Mouse (Mus musculus): Measurements from ENCODE around the gene Brf1.
A peak's percentile ranks its signal among the peaks of the same experiment; 100 is the strongest.

The Brf1 gene

DNA sequence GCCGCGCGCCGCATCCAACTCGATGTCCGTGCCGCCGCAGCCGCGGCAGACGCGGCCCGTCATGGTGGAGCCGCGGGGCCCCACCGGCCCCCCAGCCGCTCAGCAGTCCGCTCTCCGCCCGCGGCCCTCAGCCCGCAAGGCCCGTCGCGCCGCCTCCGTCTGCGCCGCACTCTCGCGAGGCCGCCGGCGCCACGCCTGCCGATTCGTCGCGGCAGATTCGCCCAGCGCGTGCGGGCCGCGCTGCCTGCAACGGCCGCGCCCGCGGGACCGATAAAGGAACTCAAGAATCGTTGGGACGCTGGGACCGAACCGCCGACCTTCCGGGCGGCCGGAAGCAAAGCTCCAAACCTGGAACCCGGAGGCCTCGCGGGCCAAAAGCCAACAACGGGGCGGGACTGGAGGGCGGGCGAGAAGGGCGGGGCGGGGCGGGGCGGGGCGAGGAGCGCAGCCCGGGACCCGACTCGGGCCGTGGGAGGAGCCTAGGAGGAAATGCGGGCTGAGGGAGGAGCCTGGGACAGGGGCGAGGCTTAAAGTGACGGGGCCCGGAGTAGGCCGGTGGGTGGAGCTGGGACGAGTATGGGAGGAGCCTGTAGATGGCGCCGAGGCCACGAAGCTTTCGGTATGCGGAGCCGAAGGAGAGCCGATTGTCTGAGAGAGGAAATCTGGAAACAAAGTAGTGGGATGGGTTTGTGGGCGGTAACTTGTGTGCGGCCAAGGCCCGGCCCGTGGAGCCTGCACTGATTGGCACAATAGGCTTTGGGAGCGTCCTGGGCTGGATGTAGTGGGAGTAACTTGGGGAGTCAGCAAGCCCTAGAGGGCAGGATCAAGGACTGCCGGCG is at the start of gene Brf1:
TSS of gene Brf1 (minus strand) at position 411 of the 839 bp plus-strand sequence.
- DNase-seq = peak; percentile 97 to 98

DNA sequence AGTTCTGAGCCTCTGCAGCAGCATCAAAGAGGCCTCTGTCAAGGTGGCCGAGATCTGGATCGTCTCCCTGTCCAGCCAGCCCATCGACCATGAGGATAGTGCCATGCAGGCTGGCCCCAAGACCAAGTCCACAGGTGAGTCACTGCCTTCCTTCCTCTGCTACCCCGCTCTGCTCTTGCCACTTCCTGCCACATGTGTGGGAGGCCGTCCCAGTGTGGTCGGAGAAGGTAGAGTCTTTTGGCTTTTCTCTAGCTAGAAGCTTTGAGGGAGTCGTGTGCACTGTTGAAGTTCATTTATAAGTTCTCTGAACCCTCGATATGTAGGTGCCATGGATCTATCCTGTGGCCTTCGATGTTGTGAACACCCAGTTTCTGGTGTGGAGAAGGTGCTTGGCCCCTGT is 49.3 kb upstream of the Brf1 start:
- no peak for DNase-seq

DNA sequence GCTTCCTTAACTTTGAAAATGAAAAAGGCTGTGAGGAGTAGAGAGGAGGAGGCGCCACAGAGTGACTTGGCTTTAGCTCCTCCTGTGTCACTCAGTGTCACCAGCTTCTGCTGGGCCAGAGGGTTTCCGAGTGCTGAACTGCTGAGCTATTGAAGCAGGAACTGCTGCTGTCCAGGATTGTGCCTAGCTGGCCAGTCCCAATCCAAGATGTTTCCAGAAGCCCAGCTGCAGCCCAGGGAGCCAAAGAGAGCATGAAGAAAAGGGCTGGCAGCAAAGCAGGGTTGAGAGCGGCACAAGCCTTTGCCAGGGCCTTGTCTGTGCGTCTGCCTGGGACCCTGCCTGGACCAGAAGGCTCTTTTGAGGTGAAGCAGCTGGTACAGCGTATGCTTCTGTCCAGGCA is 47.6 kb upstream of the Brf1 start:
- DNase-seq = no peak

DNA sequence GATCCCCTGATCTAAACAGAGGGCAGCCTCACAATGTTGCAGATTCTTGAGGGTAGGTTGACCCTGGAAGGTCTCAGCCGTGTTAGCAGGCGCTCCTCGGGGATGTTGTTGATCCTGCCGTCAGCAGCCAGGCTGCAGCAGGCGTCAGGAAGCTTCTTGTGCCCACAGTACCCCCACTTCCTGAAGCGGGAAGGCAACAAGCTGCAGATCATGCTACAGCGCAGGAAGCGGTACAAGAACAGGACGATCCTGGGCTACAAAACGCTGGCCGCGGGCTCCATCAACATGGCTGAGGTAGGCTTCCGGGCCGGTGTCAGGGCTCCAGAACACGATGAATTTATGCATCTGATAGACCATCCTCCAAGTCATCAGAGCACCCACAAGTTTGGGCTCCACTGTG is 46.4 kb upstream of the Brf1 start:
- DNase-seq = no peak

DNA sequence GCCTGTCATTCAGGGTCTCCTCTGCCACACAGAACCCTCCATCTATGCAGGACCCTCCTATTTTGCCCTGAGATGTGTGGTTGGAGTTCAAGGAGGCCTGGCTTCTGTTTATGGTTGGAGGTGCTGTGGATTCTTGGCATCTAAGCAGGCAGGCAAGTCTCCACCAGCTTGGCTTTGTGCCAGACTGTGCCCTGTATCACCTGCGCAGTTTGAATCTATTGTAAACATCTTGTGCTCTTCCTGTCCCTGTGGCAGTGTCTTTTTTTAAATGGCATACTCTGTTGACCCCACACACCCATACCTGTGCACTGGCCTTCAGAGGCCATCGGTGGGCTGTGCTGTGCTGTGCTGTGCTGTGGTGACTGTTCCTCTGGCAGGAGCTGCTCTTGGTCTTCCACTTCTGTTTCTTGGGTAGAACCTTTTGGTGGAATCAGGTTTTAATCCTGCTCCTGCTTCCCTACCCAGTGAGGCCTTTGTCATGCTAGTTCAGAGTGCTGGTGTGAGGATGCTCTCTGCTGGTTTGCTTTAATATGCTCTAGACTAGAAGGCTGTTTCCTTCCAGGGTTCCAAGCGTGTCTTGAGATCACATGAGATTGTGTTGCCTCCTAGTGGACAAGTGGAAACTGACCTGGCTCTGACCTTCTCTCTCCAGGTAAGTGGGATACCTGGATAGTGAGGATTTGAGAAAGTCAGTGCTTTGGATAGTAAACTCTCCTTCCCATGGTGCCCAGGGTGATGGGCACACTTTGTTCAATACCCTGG is 44.6 kb upstream of the Brf1 start:
- DNase-seq = peak; percentile 59 to 75

DNA sequence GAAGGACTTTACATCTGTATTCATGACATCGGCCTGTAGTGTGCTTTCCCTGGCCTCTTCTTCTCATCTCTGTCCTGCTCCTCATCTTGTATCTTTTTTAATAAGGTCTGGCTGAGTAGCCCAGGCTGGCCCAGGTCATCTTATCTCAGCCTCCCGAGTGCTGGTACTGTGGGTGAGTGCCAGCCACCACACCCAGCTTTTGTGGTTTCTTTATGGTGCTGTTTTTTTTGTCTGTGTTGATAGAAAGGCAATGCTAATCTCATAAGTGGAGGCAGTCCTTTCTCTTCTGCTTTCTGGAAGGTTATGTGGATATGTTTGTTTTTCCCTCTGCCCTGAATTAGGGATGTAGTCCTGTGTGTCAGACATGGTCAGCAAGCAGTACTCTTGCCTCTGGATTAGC is 42.0 kb upstream of the Brf1 start:
- no peak for DNase-seq

DNA sequence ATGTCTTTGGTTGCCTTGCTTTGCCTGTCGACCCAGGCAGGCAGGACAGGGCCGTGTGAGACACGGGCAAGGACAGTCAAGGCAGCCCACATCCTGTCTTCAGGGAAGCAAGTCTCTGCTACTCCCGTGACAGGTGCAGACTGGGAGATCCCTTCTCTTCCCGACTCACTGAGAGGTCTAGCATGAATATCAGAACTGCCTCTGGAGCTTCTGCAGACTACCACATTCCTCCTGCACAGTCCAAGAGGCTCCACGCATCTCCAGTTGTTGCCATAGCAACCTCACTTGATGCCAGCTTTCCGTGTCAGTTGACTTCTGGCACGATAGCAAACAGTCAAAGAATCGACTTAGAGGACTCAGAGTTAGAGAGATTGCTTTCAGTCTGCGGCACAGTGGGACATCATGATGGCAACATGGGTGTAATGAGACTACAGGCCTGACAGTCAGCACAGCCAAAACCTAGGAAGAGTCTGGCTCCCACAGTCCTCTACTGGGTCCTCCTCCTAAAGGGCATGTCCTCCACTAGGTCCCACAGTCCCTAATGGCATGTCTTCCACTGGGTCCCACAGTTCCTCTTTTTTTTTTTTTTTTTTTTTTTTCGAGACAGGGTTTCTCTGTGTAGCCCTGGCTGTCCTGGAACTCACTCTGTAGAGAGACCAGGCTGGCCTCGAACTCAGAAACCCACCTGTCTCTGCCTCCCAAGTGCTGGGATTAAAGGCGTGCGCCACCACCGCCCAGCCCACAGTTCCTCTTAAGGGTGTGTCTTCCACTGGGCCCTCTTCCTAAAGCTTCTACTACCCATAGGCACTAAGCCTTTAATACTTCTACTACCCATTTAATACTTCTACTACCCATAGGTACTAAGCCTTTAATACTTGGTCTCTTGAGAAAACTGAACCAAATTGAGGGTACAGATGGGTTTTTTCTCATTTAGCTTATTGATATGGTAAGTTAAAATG is 41.3 kb upstream of the Brf1 start:
- peak; percentile 19 to 37 for DNase-seq

DNA sequence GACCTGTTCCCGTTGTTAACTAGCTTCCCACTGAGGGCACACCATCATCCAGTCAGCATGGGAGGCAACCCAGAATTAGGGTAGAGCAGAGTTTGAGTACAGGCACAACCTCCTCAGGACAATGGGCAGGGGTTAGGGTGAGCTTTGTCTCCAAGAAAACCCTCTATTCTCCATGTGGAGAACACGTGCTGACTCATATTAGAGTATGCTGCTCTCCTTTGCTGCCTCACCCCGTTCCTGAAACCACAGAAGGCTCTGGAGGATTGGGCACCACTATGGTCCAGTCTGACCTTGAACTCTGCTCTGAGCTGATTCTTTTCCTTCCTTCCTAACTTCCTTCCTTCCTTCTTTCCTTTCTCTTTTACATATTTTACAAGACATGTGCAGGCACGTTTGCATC is 37.9 kb upstream of the Brf1 start:
- no peak for DNase-seq

DNA sequence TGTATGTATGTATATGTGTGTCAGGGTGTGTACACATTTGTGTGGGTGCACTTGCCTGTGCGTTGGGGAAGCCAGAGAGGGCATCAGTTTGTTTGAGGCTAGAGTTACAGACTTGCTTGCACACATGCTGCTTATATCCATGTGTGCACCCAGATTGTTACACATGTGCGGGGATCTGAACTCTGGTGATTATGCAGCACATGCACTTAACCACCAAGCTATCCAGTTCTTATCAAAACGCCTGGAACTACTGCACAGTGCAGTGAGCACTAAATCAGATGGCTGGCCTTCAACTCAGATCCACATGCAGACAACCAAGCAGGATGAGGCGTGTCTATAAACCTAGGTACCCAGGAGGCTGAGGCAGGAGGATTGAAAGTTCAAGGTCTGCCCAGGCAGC is 36.5 kb upstream of the Brf1 start:
- DNase-seq = no peak

DNA sequence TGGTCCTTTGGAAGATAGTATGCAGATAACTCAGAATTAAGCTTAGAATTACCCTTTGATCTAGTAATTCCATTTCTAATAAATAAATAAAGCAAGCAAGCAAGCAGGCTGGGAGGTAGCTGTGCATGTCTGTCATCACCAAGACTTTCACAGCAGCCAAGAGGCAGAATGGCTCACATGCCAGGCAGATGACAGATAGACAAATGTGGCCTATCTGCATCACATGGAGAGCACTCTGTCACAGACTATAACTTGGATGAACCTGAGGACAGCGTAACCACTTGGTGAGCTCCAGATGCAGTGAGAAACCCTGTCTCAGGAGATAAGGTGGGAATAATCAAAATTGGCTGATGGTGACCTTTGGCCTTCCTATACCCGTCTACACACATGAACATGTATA is 34.6 kb upstream of the Brf1 start:
- DNase-seq = no peak

DNA sequence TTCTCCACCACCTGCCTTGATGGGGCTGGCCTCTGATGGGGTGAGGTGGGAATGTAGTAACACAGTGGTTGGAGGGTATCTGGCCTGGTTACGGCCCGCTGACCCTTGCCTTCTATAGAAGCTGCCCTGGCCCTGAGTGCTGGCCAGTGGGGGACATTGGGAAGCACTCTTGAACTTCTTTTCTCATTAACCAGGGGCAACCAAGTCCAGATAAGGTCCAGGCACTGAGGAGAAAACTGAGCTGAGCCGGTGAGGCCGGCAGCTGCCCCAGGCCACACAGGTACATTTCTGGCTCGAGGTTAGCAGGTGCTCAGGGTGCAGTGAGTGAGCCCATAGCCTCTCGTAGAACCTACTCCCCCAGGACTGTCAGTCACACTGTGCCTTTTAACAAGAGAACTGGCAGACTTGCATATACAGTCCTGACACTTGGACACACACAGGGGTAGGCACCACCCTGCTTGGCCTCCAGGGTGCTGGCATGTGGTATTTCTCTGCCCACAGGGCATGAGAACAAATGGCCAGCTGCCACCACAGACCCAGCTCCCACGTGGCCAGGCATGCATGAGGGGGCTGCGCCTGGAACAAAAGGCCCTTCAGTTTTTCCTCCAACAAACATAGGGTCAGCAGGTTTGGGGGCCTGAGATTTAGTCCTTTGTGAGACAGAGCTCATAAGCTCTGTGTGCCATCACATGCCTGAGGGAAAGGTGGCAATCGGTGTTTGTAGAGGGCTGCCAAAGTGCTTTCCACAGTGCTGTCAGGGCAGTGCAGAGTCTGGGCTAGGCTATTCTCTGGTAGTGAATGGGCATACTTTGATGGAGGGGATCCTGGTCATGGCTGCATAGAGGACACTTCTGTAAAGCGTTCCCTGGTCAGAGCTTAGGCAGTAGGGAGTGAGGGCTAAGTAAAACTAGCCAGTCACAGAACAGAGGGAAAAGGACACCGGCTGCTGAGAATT is 32.1 kb upstream of the Brf1 start:
- peak; percentile 68 to 70 for DNase-seq

DNA sequence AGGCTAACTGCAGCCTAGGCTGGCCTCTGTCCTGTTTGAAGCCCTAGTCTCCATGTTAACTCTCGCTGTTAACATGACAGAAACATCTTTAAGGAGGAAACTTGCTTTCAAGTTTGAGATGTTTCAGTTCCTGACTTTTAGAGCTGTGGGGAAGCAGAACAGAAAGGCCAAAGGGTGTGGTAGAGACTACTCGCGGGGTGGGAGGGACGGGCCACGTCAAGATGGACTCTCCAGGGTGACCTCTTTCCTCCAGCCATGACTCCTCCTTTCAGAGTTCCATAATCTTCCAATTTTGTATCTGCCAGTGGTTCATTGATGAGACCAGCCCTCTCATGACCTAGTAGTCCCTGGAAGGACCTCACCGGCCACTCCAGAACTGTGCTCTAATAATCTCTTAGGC is 30.9 kb upstream of the Brf1 start:
- DNase-seq = no peak

DNA sequence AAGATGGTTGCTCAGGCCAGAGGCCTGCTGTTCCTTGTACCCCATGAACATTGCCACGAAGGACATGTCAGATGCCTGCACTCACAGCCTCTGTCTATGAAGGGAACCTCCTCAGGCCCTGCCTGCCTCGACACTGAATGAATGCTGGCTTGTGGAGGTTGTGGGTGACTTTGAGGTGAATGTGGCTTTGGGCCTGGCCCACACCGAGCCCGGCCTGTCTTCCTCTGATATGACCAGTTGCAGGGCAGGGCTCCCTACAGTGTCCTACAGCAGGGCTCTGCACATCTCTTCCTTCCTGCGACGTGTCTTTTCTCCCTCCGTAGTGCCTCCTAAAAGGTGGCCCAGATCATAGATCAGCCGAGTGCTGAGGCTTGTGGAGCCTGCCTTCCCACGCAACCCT is 30.5 kb upstream of the Brf1 start:
- DNase-seq = no peak

DNA sequence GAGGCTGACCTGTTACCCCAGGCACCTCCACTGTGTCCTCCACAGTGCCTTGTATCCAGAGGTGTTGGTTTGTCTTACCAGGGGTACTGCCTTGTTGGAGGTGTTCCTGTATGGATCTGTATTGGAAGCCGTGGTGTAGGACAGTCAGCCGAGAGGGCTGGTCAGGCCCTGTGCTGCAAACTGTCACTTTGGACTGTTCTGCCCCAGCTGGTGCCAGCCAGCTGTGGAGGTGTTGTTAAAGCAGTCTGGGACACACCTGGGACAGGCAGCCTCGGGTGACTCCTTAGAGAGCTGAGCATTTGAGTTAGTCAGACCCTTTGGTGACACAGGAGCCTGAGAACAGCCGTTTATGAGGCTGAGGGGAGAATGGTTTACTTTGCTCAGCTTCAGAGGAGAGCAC is 29.5 kb upstream of the Brf1 start:
- DNase-seq = no peak

DNA sequence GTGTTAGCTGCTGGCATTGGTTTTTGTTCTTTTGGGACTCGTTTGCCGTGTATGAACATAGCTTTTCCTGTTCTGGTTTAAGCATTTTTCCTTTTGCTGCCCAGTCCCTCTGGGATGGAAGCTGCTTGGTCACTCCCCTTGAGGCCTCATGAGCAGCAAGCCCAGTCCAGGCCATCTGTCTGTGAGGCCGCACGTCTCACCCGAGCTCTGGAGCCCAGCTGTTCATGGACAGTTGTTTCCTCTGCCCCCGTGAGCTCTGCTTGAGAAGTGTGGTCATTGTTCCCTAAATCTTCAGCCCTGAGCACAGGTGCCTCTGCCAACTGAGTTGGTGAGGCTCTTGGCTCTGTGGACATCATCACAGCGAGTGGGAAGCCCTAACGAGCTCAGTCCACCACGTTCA is 28.4 kb upstream of the Brf1 start:
- no peak for DNase-seq

DNA sequence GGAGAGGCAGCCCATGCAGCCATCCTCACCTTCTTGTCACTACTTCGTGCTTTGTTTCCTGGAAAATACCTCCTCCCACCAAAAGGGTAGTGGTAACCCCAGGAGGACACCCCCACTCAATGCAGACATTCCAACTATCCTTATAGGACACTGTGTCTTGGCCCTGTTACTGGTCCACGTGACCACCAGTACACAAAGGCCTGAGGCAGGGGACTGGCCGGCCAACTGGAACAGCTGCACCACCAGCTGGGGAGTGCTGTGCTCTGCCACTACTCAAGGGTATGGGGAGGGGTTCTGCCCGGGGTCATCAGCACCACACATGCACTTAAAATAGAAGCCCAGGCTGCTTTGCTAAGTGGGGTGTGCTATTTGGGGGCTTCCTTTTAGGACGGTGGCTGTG is 27.6 kb upstream of the Brf1 start:
- no peak for DNase-seq

DNA sequence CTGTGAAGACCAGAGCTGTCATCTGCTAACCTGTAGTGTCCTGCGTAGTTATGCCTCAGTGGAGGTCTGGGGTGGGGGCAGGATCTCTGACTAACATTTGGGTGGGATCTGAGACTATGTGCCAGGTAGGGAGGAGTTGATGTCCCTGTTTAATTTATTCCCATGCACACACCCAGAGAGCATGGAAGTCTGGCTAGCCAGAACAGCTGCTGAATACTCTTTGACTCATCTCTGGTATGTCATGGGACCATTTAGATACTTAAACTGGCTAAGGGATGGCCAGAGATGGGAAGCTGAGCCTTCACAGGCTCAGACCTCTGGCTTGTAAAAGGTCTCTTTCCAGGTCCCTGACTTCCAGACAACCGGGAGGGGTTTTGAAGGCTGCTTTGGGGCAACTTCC is 27.0 kb upstream of the Brf1 start:
- DNase-seq = no peak

DNA sequence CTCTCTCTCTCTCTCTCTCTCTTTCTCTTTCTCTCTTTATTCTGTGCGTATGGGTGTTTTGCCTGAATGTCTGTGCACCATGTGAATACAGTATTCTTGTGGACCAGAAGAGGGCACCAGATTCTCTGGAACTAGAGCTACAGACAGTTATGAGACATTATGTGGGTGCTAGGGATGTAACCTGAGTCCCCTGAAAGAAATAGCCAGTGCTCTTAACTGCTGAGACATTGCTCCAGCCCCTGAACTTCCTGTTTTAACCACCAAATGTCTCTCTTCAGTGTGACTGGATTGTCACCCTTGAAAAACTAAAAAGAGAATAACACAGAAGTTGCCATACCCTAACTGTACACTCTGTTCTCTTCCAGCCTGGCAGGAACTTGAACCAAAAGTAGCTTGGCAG is 26.1 kb upstream of the Brf1 start:
- DNase-seq = no peak

DNA sequence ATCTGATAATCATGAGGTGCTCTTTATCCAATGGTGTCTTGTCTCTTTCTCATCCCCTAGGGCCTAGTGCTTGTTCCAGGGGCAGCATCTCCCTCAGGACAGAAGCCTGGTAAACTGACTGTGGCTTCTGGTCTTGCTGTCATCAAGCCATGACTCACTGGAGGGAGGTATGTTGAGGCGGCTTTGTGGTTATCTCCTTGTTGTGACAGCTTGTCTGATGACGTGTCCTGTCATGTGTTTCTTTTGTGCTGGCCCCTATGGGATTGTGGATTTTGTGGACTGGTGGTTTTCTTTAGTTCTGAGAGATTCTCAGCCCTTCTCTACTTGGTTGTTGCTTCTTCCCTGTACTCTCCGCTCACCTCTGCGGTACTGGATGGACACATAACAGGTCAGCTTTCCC is 22.6 kb upstream of the Brf1 start:
- DNase-seq = no peak

DNA sequence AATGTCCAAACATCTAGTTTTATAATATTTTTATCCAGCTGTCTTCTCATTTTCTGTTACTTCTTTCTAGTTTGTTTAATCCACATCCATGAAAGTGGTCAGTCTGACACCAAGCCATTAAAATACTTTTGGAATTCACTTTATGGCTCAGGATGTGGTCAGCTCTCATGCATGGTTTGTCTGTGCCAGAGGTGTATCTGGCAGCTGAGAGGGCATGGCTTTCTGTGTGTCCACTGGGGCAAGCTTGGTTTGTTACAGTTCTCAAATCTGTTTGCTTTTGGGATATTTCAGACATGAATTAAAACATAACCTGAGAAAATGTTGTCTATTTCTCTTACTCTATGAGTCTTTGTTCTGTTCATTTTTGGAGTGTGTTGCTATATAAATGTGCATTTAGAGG is 21.0 kb upstream of the Brf1 start:
- DNase-seq = no peak

DNA sequence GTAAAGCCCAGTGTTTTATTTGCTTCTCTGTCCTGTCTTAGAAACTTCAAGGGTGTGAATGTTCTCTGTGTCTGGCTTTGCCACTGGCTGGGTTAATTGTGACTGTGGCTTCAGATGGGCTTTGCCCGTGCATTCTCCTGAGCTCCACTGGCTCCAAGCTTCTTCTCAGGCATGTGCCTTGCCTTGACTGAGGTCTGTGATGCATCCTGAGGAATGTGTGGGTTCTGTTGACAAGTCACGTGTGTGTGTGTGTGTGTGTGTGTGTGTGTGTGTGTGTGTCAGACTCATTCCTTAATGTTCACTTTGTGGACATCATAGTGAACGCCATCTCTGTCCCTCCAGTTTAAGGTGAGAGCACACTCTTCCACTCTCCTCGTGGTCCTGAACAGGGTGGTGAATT is 18.3 kb upstream of the Brf1 start:
- DNase-seq = no peak

DNA sequence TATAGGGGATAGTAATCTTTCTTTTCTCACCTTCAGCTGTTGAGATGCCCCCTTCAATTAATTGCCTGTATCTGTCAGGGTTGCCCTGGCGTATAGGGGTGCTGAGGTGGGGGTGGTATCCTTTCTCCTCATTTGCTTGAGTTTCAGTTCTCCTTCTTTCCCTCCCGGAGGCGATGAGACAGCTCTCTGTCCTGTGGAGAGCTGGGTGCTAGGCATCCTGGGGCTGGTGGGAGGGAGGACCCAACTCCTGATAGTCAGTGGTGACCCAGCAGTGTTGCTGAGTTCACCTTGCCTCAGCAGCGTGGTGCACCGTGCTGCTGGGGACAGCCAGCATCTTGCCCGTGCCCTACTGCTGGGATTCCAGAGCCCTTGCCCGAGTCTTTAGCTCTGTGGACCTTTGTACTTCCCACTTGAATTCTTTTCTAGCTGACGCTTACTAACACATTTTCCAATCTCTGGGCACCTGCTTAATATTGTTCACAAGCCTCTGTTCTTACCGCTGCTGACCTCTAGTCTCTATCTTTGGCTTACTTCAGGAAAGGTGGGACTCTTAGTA is 17.0 kb upstream of the Brf1 start:
- peak; percentile 45 for DNase-seq
